15 mouse cellular contexts compared by ENCODE assay signal in genomic region chr5:24107071-24107739, GRCm38 (mm10).
"Had no signal": no experiment of that assay in that cellular context is flagged by ENCODE, and none has a peak within 500 bp of the region (broad histone marks: within the 10 kb centered on the region; RNA-seq: fewer than 3 reads in every experiment).

No protein-coding gene starts in this region.

- H3K9me3 ChIP-seq: neural tube, embryonic 15.5 days; stomach, embryonic 15.5 days had no signal

- DNase-seq: retina, postnatal 1 day; right cerebral cortex, adult 18-20 months; right cerebral cortex, postnatal 14 days; right cerebral cortex, postnatal 25 days; right cerebral cortex, postnatal 4 days; spleen, adult 18-20 months; thymus, adult 18-20 months; thymus, adult 2 months; thymus, postnatal 14 days; thymus, postnatal 25 days; thymus, postnatal 36 days; thymus, postnatal 4 days had no signal

- H3K4me2 ChIP-seq: neural tube, embryonic 15.5 days; stomach, embryonic 15.5 days had no signal

- H3K27ac ChIP-seq: neural tube, embryonic 15.5 days; stomach, embryonic 15.5 days; stomach, postnatal 0 days had no signal

- H3K9ac ChIP-seq: neural tube, embryonic 15.5 days; stomach, embryonic 15.5 days had no signal

- H3K27me3 ChIP-seq: neural tube, embryonic 15.5 days; stomach, embryonic 15.5 days had no signal

- H3K4me3 ChIP-seq: neural tube, embryonic 15.5 days; stomach, embryonic 15.5 days had no signal

- H3K4me1 ChIP-seq: stomach, embryonic 15.5 days had no signal

- H3K36me3 ChIP-seq: stomach, embryonic 15.5 days had no signal
